Mouse (Mus musculus): ENCODE results near the gene Gm3194. TPM values are rescaled to one million over a fixed set of nuclear protein-coding genes. Genes with fewer than 3 reads are reported as not detected.
"Not testable (repeated sequence)": the region's sequence is repeated elsewhere in the genome, so short reads cannot be mapped to it uniquely, and the experiment has no call there.

Gm3194 gene
- polyA plus RNA-seq (2012; ENCODE audit: insufficient read depth, insufficient read length, missing spikeins), result not detected in 2 replicates

GRCm38 (mm10) chr14:5455367-5455766, at the start of gene Gm3194:
TSS of gene Gm3194 (minus strand) at chr14:5455467.
- H3K27ac ChIP-seq (replicated peaks; ENCODE audit: low read depth, low read length); H3K4me3 ChIP-seq (ENCODE audit: insufficient read depth, low read depth, low read length); H3K4me1 ChIP-seq (ENCODE audit: control insufficient read depth, insufficient read depth, insufficient read length, low read length): not testable (repeated sequence)

DNA sequence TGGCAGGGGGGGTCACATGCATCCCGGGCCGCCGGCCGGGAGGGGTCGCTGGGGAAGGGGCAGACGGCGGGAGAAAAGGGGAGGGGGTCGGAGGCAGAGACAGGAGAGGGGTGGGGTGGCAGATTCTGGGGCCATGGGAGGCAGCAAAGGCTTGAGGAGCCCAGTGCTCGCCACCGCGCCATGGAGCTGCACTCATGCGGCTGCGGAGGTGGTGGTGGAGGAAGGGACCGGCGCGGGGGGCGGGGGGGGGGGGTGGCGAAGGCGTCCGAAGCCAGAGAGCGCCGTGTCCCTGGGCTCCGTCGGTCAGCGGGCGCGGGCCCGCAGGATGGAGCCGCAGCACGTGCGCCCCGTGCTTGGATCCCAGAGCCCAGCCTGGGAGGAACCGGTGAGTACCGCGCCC, 46.1 kb upstream of the Gm3194 start, which contains the start of gene Gm3488:
Gm3488 (plus strand) TSS at position 301 of the 400 bp plus-strand sequence.
- H3K27ac ChIP-seq (replicated peaks; ENCODE audit: low read depth, low read length); H3K4me1 ChIP-seq (ENCODE audit: control insufficient read depth, insufficient read depth, insufficient read length, low read length); H3K4me3 ChIP-seq (ENCODE audit: insufficient read depth, low read depth, low read length): not testable (repeated sequence)

DNA sequence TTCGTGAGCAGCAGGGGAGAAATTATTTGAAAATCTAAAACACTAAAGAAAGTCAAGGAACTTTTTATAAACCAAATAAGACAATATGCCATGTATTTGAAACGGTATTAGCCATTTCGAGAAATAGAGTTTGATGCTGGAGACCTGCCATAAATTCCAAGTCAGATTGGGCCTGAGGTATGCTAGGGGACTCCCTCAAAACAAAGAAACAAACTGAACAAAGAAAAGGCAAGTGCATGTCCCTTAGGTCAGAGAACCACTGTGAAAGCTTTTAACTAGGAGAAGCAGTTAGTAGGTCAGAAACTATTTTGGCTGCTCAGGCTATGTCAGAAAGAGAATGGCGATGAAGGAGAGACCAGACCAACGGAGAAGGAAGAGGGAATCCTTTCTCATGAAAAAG, 28.6 kb upstream of the Gm3194 start, which contains the start of gene Gm3187:
Gm3187 (plus strand) TSS at position 301 of the 400 bp plus-strand sequence.
- H3K4me3 ChIP-seq (ENCODE audit: insufficient read depth, low read depth, low read length); H3K27ac ChIP-seq (replicated peaks; ENCODE audit: low read depth, low read length); H3K4me1 ChIP-seq (ENCODE audit: control insufficient read depth, insufficient read depth, insufficient read length, low read length): not testable (repeated sequence)

- H3K27ac ChIP-seq (replicated peaks; ENCODE audit: low read depth, low read length); H3K4me1 ChIP-seq (ENCODE audit: control insufficient read depth, insufficient read depth, insufficient read length, low read length); H3K4me3 ChIP-seq (ENCODE audit: insufficient read depth, low read depth, low read length): not testable (repeated sequence)
Observed at GRCm38 (mm10) chr14:5477730-5478129, 22.5 kb upstream of the Gm3194 start, which contains the start of gene Gm8246. TSS of gene Gm8246 (minus strand) at chr14:5477830.

DNA sequence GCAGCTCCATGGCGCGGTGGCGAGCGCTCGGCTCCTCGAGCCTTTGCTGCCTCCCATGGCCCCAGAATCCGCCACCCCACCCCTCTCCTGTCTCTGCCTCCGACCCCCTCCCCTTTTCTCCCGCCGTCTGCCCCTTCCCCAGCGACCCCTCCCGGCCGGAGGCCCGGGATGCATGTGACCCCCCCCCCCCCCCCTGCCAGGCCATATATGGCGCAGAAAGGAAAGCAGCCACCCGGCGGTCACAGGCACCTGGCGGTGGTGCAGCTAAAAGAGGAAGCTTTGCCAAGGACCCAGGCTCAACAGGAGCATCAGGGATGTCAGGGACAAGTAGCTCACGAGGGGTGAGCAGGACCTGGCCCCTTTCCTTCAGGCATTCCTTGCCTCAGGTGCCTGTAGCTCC, 5.2 kb upstream of the Gm3194 start:
- not testable (repeated sequence) for H3K4me1 ChIP-seq (ENCODE audit: control insufficient read depth, insufficient read depth, insufficient read length, low read length); H3K27ac ChIP-seq (replicated peaks; ENCODE audit: low read depth, low read length); H3K4me3 ChIP-seq (ENCODE audit: insufficient read depth, low read depth, low read length)

DNA sequence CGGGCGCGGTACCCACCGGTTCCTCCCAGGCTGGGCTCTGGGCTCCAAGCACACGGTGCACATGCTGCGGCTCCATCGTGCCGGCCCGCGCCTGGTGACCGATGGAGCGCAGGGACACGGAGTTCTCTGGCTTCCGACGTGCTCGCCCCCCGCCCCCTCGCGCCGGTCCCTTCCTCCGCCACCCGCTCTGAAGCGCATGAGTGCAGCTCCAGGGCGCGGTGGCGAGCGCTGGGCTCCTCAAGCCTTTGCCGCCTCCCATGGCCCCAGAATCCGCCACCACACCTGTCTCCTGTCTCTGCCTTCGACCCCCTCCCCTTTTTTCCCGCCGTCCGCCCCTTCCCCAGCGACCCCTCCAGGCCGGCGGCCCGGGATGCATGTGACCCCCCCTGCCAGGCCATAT, 66.3 kb downstream of the Gm3194 start, which contains the start of gene Gm3500:
Gm3500 (minus strand) TSS at position 101 of the 400 bp plus-strand sequence.
- not testable (repeated sequence) for H3K27ac ChIP-seq (replicated peaks; ENCODE audit: low read depth, low read length); H3K4me1 ChIP-seq (ENCODE audit: control insufficient read depth, insufficient read depth, insufficient read length, low read length); H3K4me3 ChIP-seq (ENCODE audit: insufficient read depth, low read depth, low read length)

Other genes starting within 250 kb of the Gm3194 start
- not detected in 2 replicates for gene Gm3526, start 194.9 kb downstream of the Gm3194 start, polyA plus RNA-seq (2012; ENCODE audit: insufficient read depth, insufficient read length, missing spikeins)
- gene Gm3542, start 120.5 kb downstream of the Gm3194 start, polyA plus RNA-seq (2012; ENCODE audit: insufficient read depth, insufficient read length, missing spikeins), result not detected in 2 replicates
- not detected in 2 replicates for gene Gm3500, start 66.4 kb downstream of the Gm3194 start, polyA plus RNA-seq (2012; ENCODE audit: insufficient read depth, insufficient read length, missing spikeins)
- not detected in 2 replicates for gene Gm8246, start 22.4 kb upstream of the Gm3194 start, polyA plus RNA-seq (2012; ENCODE audit: insufficient read depth, insufficient read length, missing spikeins)
- gene Gm3187, start 28.7 kb upstream of the Gm3194 start, polyA plus RNA-seq (2012; ENCODE audit: insufficient read depth, insufficient read length, missing spikeins), result not detected in 2 replicates
- gene Gm3488, start 46.2 kb upstream of the Gm3194 start, polyA plus RNA-seq (2012; ENCODE audit: insufficient read depth, insufficient read length, missing spikeins), result not detected in 2 replicates
- not detected in 2 replicates for gene Gm3532, start 83.0 kb upstream of the Gm3194 start, polyA plus RNA-seq (2012; ENCODE audit: insufficient read depth, insufficient read length, missing spikeins)
- not detected in 2 replicates for gene Gm8265, start 177.6 kb upstream of the Gm3194 start, polyA plus RNA-seq (2012; ENCODE audit: insufficient read depth, insufficient read length, missing spikeins)
- not detected in 2 replicates for gene Gm9603, start 232.0 kb upstream of the Gm3194 start, polyA plus RNA-seq (2012; ENCODE audit: insufficient read depth, insufficient read length, missing spikeins)